Mouse (Mus musculus) myocyte (in vitro differentiated cells): ENCODE results near the gene Tmem219. TPM values are rescaled to one million over a fixed set of nuclear protein-coding genes. Genes with fewer than 3 reads are reported as not detected.
A peak's percentile ranks its signal among the peaks of the same experiment; 100 is the strongest.

Source experiments
- H3K27me3 ChIP-seq: one replicate; pipeline ENCODE4 v1.6.1; 2011; ENCODE audit not compliant: control insufficient read depth, insufficient read depth, insufficient read length
- H3K36me3 ChIP-seq: one replicate; pipeline ENCODE4 v1.6.1; 2011; ENCODE audit not compliant: control insufficient read depth, insufficient read depth
- H3K4me2 ChIP-seq: one replicate; pipeline ENCODE4 v1.6.1; 2011; ENCODE audit warnings: low read depth, control low read depth
- H3K4me3 ChIP-seq: one replicate; pipeline ENCODE4 v1.5.1; 2011; ENCODE audit warnings: mild to moderate bottlenecking, control low read depth, moderate library complexity
- H3K79me2 ChIP-seq: one replicate; pipeline ENCODE4 v1.6.1; 2011; ENCODE audit not compliant: control insufficient read depth, insufficient read depth
- H3ac ChIP-seq: one replicate; pipeline ENCODE4 v1.6.1; 2011; ENCODE audit not compliant: control insufficient read depth, insufficient read length
- CEBPB ChIP-seq: IDR thresholded peaks from 2 replicates; pipeline ENCODE4 v1.6.1; 2011; ENCODE audit warnings: mild to moderate bottlenecking, moderate library complexity; ENCODE audit not compliant: poor library complexity, insufficient read depth, severe bottlenecking
- E2F4 ChIP-seq: IDR thresholded peaks from one replicate; pipeline ENCODE4 v1.6.1; 2011; ENCODE audit warnings: mild to moderate bottlenecking, control low read depth, moderate library complexity; ENCODE audit not compliant: insufficient read depth
- MAX ChIP-seq: IDR thresholded peaks from one replicate; pipeline ENCODE4 v1.6.1; 2011; ENCODE audit warnings: low read depth, mild to moderate bottlenecking, control low read depth
- MYOD1 ChIP-seq, 3 experiments: IDR thresholded peaks; one replicate each; pipeline ENCODE4 v1.6.1; 2011; ENCODE audit warnings: control low read depth in 2 of 3, low read depth in 2 of 3, mild to moderate bottlenecking in 2 of 3, moderate library complexity in 1 of 3; ENCODE audit not compliant: insufficient read length in 2 of 3, control insufficient read depth in 1 of 3
- MYOG ChIP-seq, 3 experiments: IDR thresholded peaks; one replicate each; pipeline ENCODE4 v1.6.1; 2011; ENCODE audit warnings: control low read depth in 2 of 3, low read depth in 2 of 3, mild to moderate bottlenecking in 2 of 3; ENCODE audit not compliant: insufficient read length in 2 of 3, control insufficient read depth in 1 of 3, insufficient read depth in 1 of 3
- POLR2A ChIP-seq: IDR thresholded peaks from one replicate; pipeline ENCODE4 v1.6.1; 2011; ENCODE audit warnings: low read depth, mild to moderate bottlenecking, control low read depth, moderate library complexity; ENCODE audit not compliant: insufficient read length
- POLR2AphosphoS2 ChIP-seq: IDR thresholded peaks from one replicate; pipeline ENCODE4 v1.6.1; 2011; ENCODE audit warnings: low read depth, control low read depth; ENCODE audit not compliant: insufficient read length
- REST ChIP-seq: IDR thresholded peaks from one replicate; pipeline ENCODE4 v1.6.1; 2011; ENCODE audit warnings: mild to moderate bottlenecking, control low read depth, moderate library complexity; ENCODE audit not compliant: insufficient read depth, insufficient read length
- SRF ChIP-seq: IDR thresholded peaks from one replicate; pipeline ENCODE4 v1.6.1; 2011; ENCODE audit warnings: low read depth; ENCODE audit not compliant: control insufficient read depth, insufficient read length
- TCF12 ChIP-seq: IDR thresholded peaks from one replicate; pipeline ENCODE4 v1.6.1; 2011; ENCODE audit warnings: mild to moderate bottlenecking, control low read depth; ENCODE audit not compliant: poor library complexity, insufficient read depth, severe bottlenecking
- TCF3 ChIP-seq: IDR thresholded peaks from one replicate; pipeline ENCODE4 v1.6.1; 2011; ENCODE audit warnings: low read depth, control low read depth; ENCODE audit not compliant: insufficient read length
- USF1 ChIP-seq: IDR thresholded peaks from one replicate; pipeline ENCODE4 v1.6.1; 2011; ENCODE audit warnings: low read depth, mild to moderate bottlenecking, control low read depth, moderate library complexity
- polyA plus RNA-seq: library from polyadenylated mRNA; unstranded; fragments of >200 nt; fragmentation: generic; extraction: Trizol; gene quantifications from one replicate; pipeline ENCODE4 v1.2.1, GENCODE M21; 2012; ENCODE audit warnings: missing spikeins

Tmem219 gene
- polyA plus RNA-seq, 1 experiment: 34.1 TPM

DNA sequence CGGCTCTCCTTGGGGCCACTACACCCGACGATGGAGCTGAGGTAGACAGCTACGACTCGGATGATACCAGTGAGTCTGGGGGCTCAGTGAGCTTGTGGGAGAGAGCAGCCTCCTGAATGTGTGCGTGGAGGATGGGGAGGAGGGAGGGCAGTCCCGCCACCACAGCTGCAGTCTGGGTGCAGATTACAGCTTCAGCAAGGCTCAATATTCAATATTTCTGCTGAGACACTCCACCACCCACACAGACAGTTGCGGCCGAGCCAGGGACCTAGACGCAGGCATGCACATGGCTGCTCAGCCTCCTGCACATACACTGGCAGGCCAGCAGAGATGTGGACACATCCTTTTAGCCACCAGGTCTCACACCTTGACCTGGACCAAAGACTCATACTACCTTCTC is 73.9 kb downstream of the Tmem219 start:
- peaks cover 37% of the 10 kb centered on the region for H3K27me3 ChIP-seq
- TF ChIP-seq MYOD1 (IDR thresholded peaks at IDR 0.05; ENCODE audit: control insufficient read depth in 1 of 3, insufficient read length in 2 of 3, low read depth in 2 of 3) (no peak), MAX (no peak), TCF3 (no peak), POLR2A (no peak), MYOG (IDR thresholded peaks at IDR 0.05; ENCODE audit: control insufficient read depth in 1 of 3, insufficient read depth in 1 of 3, insufficient read length in 2 of 3, low read depth in 2 of 3) (no peak), POLR2AphosphoS2 (no peak)

DNA sequence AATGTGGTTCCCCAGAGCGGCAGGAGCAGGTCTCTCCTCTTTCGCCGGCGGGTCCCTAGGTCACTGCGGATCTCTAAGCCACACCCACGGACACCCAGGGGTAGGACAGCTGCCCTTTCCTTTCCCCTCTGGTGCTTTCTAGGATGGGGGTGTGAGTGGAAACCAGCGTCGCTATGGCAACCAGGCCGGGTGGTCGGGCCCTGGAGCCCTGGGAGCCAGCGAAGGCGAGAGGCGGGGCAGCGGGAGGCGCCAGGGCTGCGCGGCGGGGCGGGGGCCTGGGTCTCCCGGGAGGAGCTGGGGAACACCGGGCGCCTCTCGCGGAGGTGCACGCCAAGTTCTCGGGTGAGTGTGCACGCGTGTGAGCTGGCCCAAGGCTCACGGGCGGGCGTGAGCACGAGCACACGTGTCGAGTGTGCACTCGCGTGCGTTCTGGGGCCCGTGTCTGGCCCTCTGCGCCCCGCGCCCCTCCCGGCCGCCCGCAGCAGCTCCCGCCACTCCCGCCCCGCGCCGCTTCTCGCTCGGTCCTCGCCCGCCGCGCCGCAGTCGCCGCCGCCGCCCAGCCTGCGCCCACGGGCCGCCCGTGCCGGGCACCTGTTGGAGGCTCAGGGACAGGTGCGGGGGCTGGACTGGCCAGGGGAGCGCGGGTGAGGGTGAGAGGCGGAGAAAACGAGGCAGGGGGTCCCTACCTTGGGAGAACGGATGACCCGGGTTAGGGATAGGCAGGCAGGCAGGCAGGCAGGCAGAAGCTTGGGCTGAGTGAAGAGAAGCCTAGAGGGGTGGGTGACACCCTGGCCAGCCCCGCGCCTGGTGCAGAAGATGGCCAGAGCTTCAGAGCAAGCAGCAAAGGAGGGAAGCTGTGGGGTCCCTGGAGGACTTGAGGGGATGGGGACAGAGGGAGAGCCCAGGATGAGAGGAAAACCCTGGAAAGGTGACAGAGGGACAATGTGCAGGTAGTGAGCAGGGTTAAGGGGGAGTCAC is 75.0 kb downstream of the Tmem219 start:
- Histone ChIP-seq H3K79me2 (no peaks in the 10 kb centered on the region), H3K36me3 (no peaks in the 10 kb centered on the region), H3K4me3 (no peak overlapping the region), H3ac (no peak overlapping the region), H3K4me2 (no peak overlapping the region), H3K27me3 (peaks cover 37% of the 10 kb centered on the region)
- TF ChIP-seq MYOD1 (IDR thresholded peaks at IDR 0.05; ENCODE audit: control insufficient read depth in 1 of 3, insufficient read length in 2 of 3, low read depth in 2 of 3) (peak in 1 of 3 experiments; percentile 39), POLR2AphosphoS2 (no peak), SRF (no peak), TCF3 (no peak), MYOG (IDR thresholded peaks at IDR 0.05; ENCODE audit: control insufficient read depth in 1 of 3, insufficient read depth in 1 of 3, insufficient read length in 2 of 3, low read depth in 2 of 3) (peak in 1 of 3 experiments; percentile 35)

More for the DNA sequence above, 73.9 kb downstream of the Tmem219 start:
- no peaks in the 10 kb centered on the region for H3K79me2 ChIP-seq
- no peak overlapping the region for H3K4me3 ChIP-seq
- H3K4me2 ChIP-seq: no peak overlapping the region
- no peak overlapping the region for H3ac ChIP-seq
- H3K36me3 ChIP-seq: peaks cover 5% of the 10 kb centered on the region

DNA sequence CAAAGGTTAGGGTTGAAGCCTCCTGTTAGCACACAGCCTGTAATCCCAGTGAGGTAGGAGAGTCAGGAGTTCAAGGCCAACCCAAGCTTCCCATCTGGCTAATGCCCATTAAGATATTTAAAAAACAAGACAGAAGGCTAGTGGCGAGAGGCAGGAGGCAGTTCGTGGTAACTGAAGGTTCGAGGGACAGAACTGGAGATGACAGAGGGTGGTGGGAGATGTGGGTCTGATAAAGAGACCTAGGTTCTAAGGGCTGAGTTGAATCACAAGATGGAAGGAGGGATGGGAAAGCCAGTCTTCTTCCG is 75.6 kb downstream of the Tmem219 start, which contains the start of gene Doc2a:
Gene Doc2a (plus strand): TSS at position 301 of the 305 bp plus-strand sequence.
- Histone ChIP-seq H3K27me3 (peaks cover 43% of the 10 kb centered on the region), H3ac (no peak within 1 kb of the TSS), H3K4me2 (no peak within 1 kb of the TSS), H3K4me3 (no peak within 1 kb of the TSS), H3K36me3 (no peaks in the 10 kb centered on the region), H3K79me2 (no peaks in the 10 kb centered on the region)
- TF ChIP-seq POLR2A (no peak), E2F4 (no peak), TCF12 (no peak), POLR2AphosphoS2 (no peak), MYOG (IDR thresholded peaks at IDR 0.05; ENCODE audit: control insufficient read depth in 1 of 3, insufficient read depth in 1 of 3, insufficient read length in 2 of 3, low read depth in 2 of 3) (no peak), SRF (no peak), MYOD1 (IDR thresholded peaks at IDR 0.05; ENCODE audit: control insufficient read depth in 1 of 3, insufficient read length in 2 of 3, low read depth in 2 of 3) (no peak), TCF3 (no peak), CEBPB (no peak), USF1 (no peak), MAX (no peak), REST (no peak)

DNA sequence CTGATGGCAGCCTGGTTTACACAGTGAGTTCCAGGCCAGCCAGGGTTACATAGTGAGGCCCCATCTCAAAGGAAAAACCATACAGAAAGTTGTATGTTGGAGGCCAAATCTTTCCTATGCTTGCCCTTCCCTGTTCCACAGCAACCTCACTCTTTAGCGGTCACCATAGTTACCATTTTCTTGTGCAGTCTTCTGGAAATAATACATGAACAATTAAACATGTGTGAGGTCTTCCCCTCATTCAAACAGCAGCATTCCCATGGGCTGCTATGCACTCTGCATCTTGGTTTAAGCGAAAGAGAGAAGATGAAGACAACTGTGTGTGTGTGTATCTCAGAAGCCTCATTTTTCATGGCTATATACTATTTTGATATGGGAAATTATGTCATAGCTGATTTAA is 77.2 kb downstream of the Tmem219 start:
- Histone ChIP-seq H3K36me3 (no peaks in the 10 kb centered on the region), H3K27me3 (peaks cover 49% of the 10 kb centered on the region)
- TF ChIP-seq CEBPB (no peak), SRF (no peak), POLR2A (no peak), POLR2AphosphoS2 (no peak), MYOG (IDR thresholded peaks at IDR 0.05; ENCODE audit: control insufficient read depth in 1 of 3, insufficient read depth in 1 of 3, insufficient read length in 2 of 3, low read depth in 2 of 3) (no peak), USF1 (no peak), TCF12 (no peak), MYOD1 (IDR thresholded peaks at IDR 0.05; ENCODE audit: control insufficient read depth in 1 of 3, insufficient read length in 2 of 3, low read depth in 2 of 3) (no peak), REST (no peak), E2F4 (no peak)

DNA sequence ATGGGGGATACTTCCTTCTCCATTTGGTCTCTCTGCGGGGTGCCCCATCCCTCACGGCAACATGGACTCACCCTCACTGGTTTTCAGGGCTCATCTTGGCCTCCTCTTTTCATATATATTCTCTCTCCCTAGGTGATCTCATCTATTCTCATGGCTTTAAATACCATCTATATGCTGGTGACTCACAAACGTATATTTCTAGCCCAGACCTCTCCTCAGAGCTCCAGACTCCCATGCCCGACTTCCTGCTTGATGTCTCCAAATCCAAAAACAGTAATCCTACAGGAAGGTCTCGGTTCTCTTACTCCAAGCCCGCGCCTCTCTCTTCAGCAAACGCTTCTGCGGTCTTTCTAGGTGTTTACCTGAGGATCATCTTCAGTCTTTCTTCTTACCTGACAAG is 79.4 kb downstream of the Tmem219 start:
- peaks cover 41% of the 10 kb centered on the region for H3K27me3 ChIP-seq
- H3K4me2 ChIP-seq: no peak overlapping the region
- TF ChIP-seq MYOG (IDR thresholded peaks at IDR 0.05; ENCODE audit: control insufficient read depth in 1 of 3, insufficient read depth in 1 of 3, insufficient read length in 2 of 3, low read depth in 2 of 3) (no peak), USF1 (no peak), POLR2A (no peak), REST (no peak), MAX (no peak), CEBPB (no peak), E2F4 (no peak), POLR2AphosphoS2 (no peak), TCF12 (no peak), SRF (no peak), TCF3 (no peak), MYOD1 (IDR thresholded peaks at IDR 0.05; ENCODE audit: control insufficient read depth in 1 of 3, insufficient read length in 2 of 3, low read depth in 2 of 3) (no peak)
- no peaks in the 10 kb centered on the region for H3K36me3 ChIP-seq
- no peak overlapping the region for H3ac ChIP-seq
- H3K4me3 ChIP-seq: no peak overlapping the region
- H3K79me2 ChIP-seq: no peaks in the 10 kb centered on the region

More for the DNA sequence above, 77.2 kb downstream of the Tmem219 start:
- no peak overlapping the region for H3K4me3 ChIP-seq
- no peak overlapping the region for H3ac ChIP-seq
- H3K4me2 ChIP-seq: no peak overlapping the region
- H3K79me2 ChIP-seq: no peaks in the 10 kb centered on the region
